Mouse (Mus musculus): Measurements from ENCODE around the gene Gm10662. TPM values are rescaled to one million over a fixed set of nuclear protein-coding genes. Genes with fewer than 3 reads are reported as not detected.
"Not testable (repeated sequence)": the region's sequence is repeated elsewhere in the genome, so short reads cannot be mapped to it uniquely, and the experiment has no call there.

The Gm10662 gene
- not detected in 3 replicates for total RNA-seq (2017)

DNA sequence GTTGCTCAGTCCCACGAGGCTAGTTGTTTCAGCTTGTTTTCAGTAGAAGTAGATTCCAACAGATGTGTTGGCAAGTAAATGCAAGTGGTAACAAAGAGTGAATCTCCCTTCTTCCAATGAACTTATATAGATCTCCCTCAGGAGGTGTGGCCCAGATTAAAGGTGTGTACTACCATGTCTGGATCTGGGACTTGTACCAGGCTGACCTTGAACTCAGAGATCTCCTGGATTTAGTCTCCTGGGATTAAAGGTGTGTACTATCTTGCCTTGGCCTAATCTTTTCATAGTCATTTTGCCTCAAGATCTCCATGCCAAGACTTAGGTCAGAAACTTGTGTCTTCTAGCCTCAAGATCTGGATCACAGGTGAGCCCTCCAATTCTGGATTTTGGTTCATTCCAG, at the start of gene Gm10662:
Gene Gm10662 (minus strand): TSS at position 101 of the 400 bp plus-strand sequence.
- ATAC-seq (replicated peaks; ENCODE audit: insufficient number of reproducible peaks, low FRiP score, low TSS enrichment, poor library complexity, severe bottlenecking) = not testable (repeated sequence)

- not testable (repeated sequence) for ATAC-seq (replicated peaks; ENCODE audit: insufficient number of reproducible peaks, low FRiP score, low TSS enrichment, poor library complexity, severe bottlenecking)
These were observed 19.2 kb upstream of the Gm10662 start for GRCm38 (mm10) chr7:23163505-23163904.

Other genes starting within 250 kb of the Gm10662 start
- not detected in 3 replicates for gene Gm4214, start 159.8 kb downstream of the Gm10662 start, total RNA-seq (2017)
- not detected in 3 replicates for gene Gm4216, start 124.6 kb downstream of the Gm10662 start, total RNA-seq (2017)
- gene Vmn1r163, start 88.9 kb downstream of the Gm10662 start, total RNA-seq (2017) = not detected in 3 replicates
- gene Gm8720, start 77.0 kb downstream of the Gm10662 start, total RNA-seq (2017) = not detected in 3 replicates
- gene Vmn1r165, start 72.9 kb upstream of the Gm10662 start, total RNA-seq (2017) = not detected in 3 replicates
- gene Vmn1r166, start 107.2 kb upstream of the Gm10662 start, total RNA-seq (2017) = not detected in 3 replicates
- not detected in 3 replicates for gene Gm6902, start 134.4 kb upstream of the Gm10662 start, total RNA-seq (2017)
- not detected in 3 replicates for gene Nlrp4e, start 156.7 kb upstream of the Gm10662 start, total RNA-seq (2017)
- not detected in 3 replicates for gene Nlrp5, start 241.4 kb upstream of the Gm10662 start, total RNA-seq (2017)